Mouse (Mus musculus) CH12.LX (cell line): ENCODE measurements at regions not wholly inside any gene's neighbourhood (a gene's known extent, or its start where the extent isn't known, plus 50 kb on each side); places are given as distances from the start of the nearest gene placed in this dataset.

Experiments
- DNase-seq: peaks from one replicate; pipeline ENCODE4 v3.0.0-alpha.2; 2013; ENCODE audit errors: extremely low read depth
- H3K27ac ChIP-seq: 2 replicates; pipeline ENCODE4 v1.5.1; 2012; ENCODE audit warnings: low read depth, mild to moderate bottlenecking, control low read depth, moderate library complexity; ENCODE audit not compliant: insufficient read depth
- H3K27me3 ChIP-seq: replicated peaks from 2 replicates; pipeline ENCODE3; 2012; ENCODE audit warnings: inconsistent platforms
- H3K36me3 ChIP-seq, 2 experiments: replicated peaks in 1 of 2; 2 replicates each; pipeline versions ENCODE3 to v1.6.1; 2012; ENCODE audit warnings: inconsistent platforms in 1 of 2, low read length in 1 of 2, mild to moderate bottlenecking in 1 of 2, mixed read lengths in 1 of 2, moderate library complexity in 1 of 2; ENCODE audit not compliant: control insufficient read depth in 1 of 2, insufficient read depth in 1 of 2
- H3K4me1 ChIP-seq, 2 experiments: 2 replicates each; pipeline ENCODE4 v1.6.1; 2012; ENCODE audit warnings: inconsistent platforms in 1 of 2, moderate library complexity in 1 of 2; ENCODE audit not compliant: insufficient read depth in 2 of 2, control insufficient read depth in 1 of 2
- H3K4me2 ChIP-seq: 2 replicates; pipeline ENCODE4 v1.6.1; 2012; ENCODE audit warnings: low read depth, mild to moderate bottlenecking, control low read depth; ENCODE audit not compliant: poor library complexity, insufficient read depth, severe bottlenecking
- H3K4me3 ChIP-seq, 3 experiments: fragments of 150-350 bp in 1 of 3; sonication (generic) in 1 of 3; replicated peaks in 1 of 3; 2 replicates each; pipeline versions ENCODE3 to v1.5.1; 2011 to 2012; ENCODE audit warnings: low read depth in 2 of 3, low read length in 2 of 3, mild to moderate bottlenecking in 2 of 3, moderate library complexity in 2 of 3, control low read depth in 1 of 3, improper control_type of control experiment in 1 of 3, inconsistent platforms in 1 of 3, mixed read lengths in 1 of 3; ENCODE audit not compliant: poor library complexity in 1 of 3
- H3K79me2 ChIP-seq: replicated peaks from 2 replicates; pipeline ENCODE4 v1.6.1; 2012; ENCODE audit warnings: mild to moderate bottlenecking, moderate library complexity; ENCODE audit not compliant: control insufficient read depth, poor library complexity, insufficient read depth, severe bottlenecking; ENCODE audit errors: extremely low read depth
- H3K9ac ChIP-seq: 2 replicates; pipeline ENCODE4 v1.6.1; 2012; ENCODE audit warnings: low read depth, mild to moderate bottlenecking, control low read depth, moderate library complexity; ENCODE audit not compliant: insufficient read depth
- H3K9me3 ChIP-seq: replicated peaks from 2 replicates; pipeline ENCODE3; 2012; ENCODE audit warnings: low read length, inconsistent platforms, mixed read lengths
- BHLHE40 ChIP-seq: IDR thresholded peaks from 2 replicates; pipeline ENCODE4 v1.6.1; 2011; ENCODE audit warnings: mild to moderate bottlenecking, low read depth, low read length, improper control_type of control experiment
- CHD2 ChIP-seq: IDR thresholded peaks from 2 replicates; pipeline ENCODE4 v1.6.1; 2011; ENCODE audit warnings: low read length, improper control_type of control experiment
- E2F4 ChIP-seq: IDR thresholded peaks from 2 replicates; pipeline ENCODE4 v1.6.1; 2011; ENCODE audit warnings: low read depth, low read length, improper control_type of control experiment; ENCODE audit not compliant: insufficient replicate concordance
- ELF1 ChIP-seq: IDR thresholded peaks from 2 replicates; pipeline ENCODE4 v1.6.1; 2014; ENCODE audit warnings: low read depth, mild to moderate bottlenecking, inconsistent platforms, low read length, improper control_type of control experiment
- EP300 ChIP-seq: IDR thresholded peaks from 2 replicates; pipeline ENCODE4 v1.6.1; 2011; ENCODE audit warnings: low read length, improper control_type of control experiment
- ETS1 ChIP-seq: conservative IDR thresholded peaks from 2 replicates; pipeline ENCODE4 v1.6.1; 2012; ENCODE audit warnings: low read depth, mild to moderate bottlenecking, inconsistent platforms, low read length, improper control_type of control experiment, moderate library complexity
- GABPA ChIP-seq: IDR thresholded peaks from 2 replicates; pipeline ENCODE4 v1.6.1; 2012; ENCODE audit warnings: low read depth, low read length, improper control_type of control experiment, inconsistent platforms; ENCODE audit not compliant: insufficient replicate concordance
- IRF4 ChIP-seq: IDR thresholded peaks from 2 replicates; pipeline ENCODE4 v1.6.1; 2014; ENCODE audit warnings: low read depth, mild to moderate bottlenecking, inconsistent platforms, low read length, improper control_type of control experiment
- JUN ChIP-seq: IDR thresholded peaks from 2 replicates; pipeline ENCODE4 v1.6.1; 2011; ENCODE audit warnings: low read depth, mild to moderate bottlenecking, low read length, improper control_type of control experiment, moderate library complexity; ENCODE audit not compliant: insufficient read depth
- JUND ChIP-seq: conservative IDR thresholded peaks from 2 replicates; pipeline ENCODE4 v1.6.1; 2011; ENCODE audit warnings: low read depth, low read length, improper control_type of control experiment
- MAFK ChIP-seq: IDR thresholded peaks from 2 replicates; pipeline ENCODE4 v1.6.1; 2011; ENCODE audit warnings: low read length, improper control_type of control experiment; ENCODE audit not compliant: insufficient replicate concordance
- MAZ ChIP-seq: IDR thresholded peaks from 2 replicates; pipeline ENCODE4 v1.6.1; 2012; ENCODE audit warnings: low read depth, mild to moderate bottlenecking, inconsistent platforms, low read length, improper control_type of control experiment, moderate library complexity
- MXI1 ChIP-seq: IDR thresholded peaks from 2 replicates; pipeline ENCODE4 v1.6.1; 2011; ENCODE audit warnings: mild to moderate bottlenecking, low read depth, low read length, improper control_type of control experiment
- MYC ChIP-seq: IDR thresholded peaks from 2 replicates; pipeline ENCODE4 v1.6.1; 2011; ENCODE audit warnings: low read depth, mild to moderate bottlenecking, improper control_type of control experiment, low read length
- NELFE ChIP-seq: IDR thresholded peaks from 2 replicates; pipeline ENCODE4 v1.6.1; 2011; ENCODE audit warnings: low read depth, low read length, improper control_type of control experiment
- NRF1 ChIP-seq: IDR thresholded peaks from 2 replicates; pipeline ENCODE4 v1.6.1; 2014; ENCODE audit warnings: low read depth, mild to moderate bottlenecking, inconsistent platforms, low read length, improper control_type of control experiment, moderate library complexity
- PAX5 ChIP-seq: IDR thresholded peaks from 2 replicates; pipeline ENCODE4 v1.6.1; 2012; ENCODE audit warnings: low read length, inconsistent platforms, mixed read lengths
- POLR2A ChIP-seq: IDR thresholded peaks from 2 replicates; pipeline ENCODE4 v1.6.1; 2011; ENCODE audit warnings: low read depth, mild to moderate bottlenecking, improper control_type of control experiment, low read length
- TBP ChIP-seq: conservative IDR thresholded peaks from 2 replicates; pipeline ENCODE4 v1.6.1; 2011; ENCODE audit warnings: low read depth, low read length, improper control_type of control experiment
- USF2 ChIP-seq: conservative IDR thresholded peaks from 2 replicates; pipeline ENCODE4 v1.6.1; 2011; ENCODE audit warnings: low read depth, low read length, improper control_type of control experiment
- ZKSCAN1 ChIP-seq: IDR thresholded peaks from 2 replicates; pipeline ENCODE4 v1.6.1; 2012; ENCODE audit warnings: low read depth, inconsistent platforms, low read length, improper control_type of control experiment, borderline replicate concordance
- dilution Hi-C: fragments of 300-500 bp; cut with MboI; formaldehyde crosslinking; loops from 2 replicates; pipeline ENCODE4 v1.14.3; 2020; ENCODE audit warnings: low sequenced_read_pairs; ENCODE audit not compliant: extremely low pct_unique_long_range_greater_than_20kb, extremely low pct_ligation_motif_present
- in situ Hi-C: fragments of 300-500 bp; cut with MboI; formaldehyde crosslinking; loops from 3 replicates; pipeline ENCODE4 v1.14.3; 2019; ENCODE audit warnings: low sequenced_read_pairs, low pct_ligation_motif_present, low pct_unique_long_range_greater_than_20kb, mixed read lengths

DNA sequence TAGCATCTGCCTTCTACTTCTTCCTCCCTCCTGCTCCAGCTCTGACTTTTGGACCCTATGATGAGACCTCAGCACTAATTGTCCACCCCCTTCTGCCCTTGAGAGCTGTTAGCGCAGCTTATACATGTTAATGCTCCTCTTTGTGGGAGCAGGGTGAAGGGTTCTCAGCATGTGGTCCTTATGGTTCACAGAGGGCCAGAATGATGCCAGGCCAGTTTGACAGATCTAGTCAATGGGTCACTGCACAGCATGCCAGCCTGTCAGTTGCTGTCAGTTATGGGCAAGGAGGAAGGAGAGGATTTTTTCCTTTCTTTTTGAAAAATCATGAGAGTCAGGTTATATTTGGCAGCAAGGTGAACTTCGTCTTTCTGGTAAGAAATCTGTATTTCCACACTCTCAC is 68.4 kb downstream of the 4931417E11Rik start:
- dilution Hi-C loops, result no loop called here
- H3K9me3 ChIP-seq, result peaks cover 23% of the 10 kb centered on the region
- no peak overlapping the region for H3K4me3 ChIP-seq
- H3K27me3 ChIP-seq, result no peaks in the 10 kb centered on the region
- H3K36me3 ChIP-seq, result no peaks in the 10 kb centered on the region
- in situ Hi-C loops, result no loop called here
- TF ChIP-seq ELF1 (no peak), EP300 (no peak), NELFE (no peak), GABPA (no peak), TBP (no peak), ETS1 (no peak), CHD2 (no peak), NRF1 (no peak), PAX5 (no peak), IRF4 (no peak), USF2 (no peak), JUN (no peak), E2F4 (no peak), MAFK (no peak)
- TF ChIP-seq, all 38 proteins: peak for 0
- Histone ChIP-seq H3K79me2 (no peaks in the 10 kb centered on the region), H3K4me1 (no peaks in the 10 kb centered on the region), H3K4me2 (no peak overlapping the region), H3K27ac (no peak overlapping the region), H3K9ac (no peak overlapping the region)
- no peak for DNase-seq

DNA sequence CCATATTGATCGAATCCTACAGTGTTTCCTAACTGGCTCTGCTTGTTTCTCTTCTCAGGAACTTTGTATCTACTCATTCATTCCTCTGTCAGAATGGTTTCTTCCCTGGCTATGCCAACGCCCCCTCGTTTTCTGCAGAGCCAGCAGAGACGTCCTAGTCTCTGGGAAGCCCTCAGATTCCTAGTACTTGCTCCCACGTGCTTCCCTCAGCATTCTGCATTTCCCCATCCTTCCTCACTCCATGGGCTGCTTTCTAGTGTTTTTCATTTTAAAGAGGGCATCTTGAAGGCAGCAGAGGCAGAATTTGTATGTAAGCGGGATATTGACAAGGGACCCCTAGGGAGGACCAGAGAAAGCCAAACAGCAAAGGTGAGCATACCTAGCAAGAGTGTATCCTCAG is 80.2 kb downstream of the 4931417E11Rik start:
- dilution Hi-C loops (no loop called here), in situ Hi-C loops (no loop called here)
- no peak overlapping the region for H3K4me2 ChIP-seq

DNA sequence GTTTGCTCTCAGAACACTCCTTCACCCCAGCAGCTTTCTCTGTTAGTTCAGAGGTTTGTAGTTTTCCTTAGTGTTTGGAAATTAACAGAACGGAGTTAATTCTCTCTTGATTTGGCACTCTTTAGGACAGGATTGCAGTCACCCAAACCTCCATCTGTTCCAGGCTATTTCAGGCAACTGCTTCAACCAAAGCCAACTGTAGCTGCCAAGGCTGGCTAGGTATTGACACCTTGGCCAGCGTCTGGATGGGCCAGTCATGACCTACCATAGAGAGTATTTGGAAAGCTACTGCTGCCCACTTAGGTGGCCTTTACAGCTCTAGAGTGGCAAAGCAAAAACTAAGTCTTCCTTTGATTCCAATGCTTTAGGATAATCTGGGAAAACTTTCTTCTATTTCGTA is 83.2 kb downstream of the 4931417E11Rik start:
- dilution Hi-C loops (no loop called here), in situ Hi-C loops (no loop called here)
- TF ChIP-seq ZKSCAN1 (no peak), IRF4 (no peak), MYC (no peak), JUND (no peak), POLR2A (no peak), MAZ (no peak), MXI1 (no peak)

More for the DNA sequence above, 80.2 kb downstream of the 4931417E11Rik start:
- peaks cover 1% of the 10 kb centered on the region for H3K27me3 ChIP-seq
- no peaks in the 10 kb centered on the region for H3K36me3 ChIP-seq
- no peak overlapping the region for H3K9ac ChIP-seq
- H3K27ac ChIP-seq, result no peak overlapping the region
- H3K79me2 ChIP-seq, result no peaks in the 10 kb centered on the region
- no peaks in the 10 kb centered on the region for H3K4me1 ChIP-seq
- peaks cover 26% of the 10 kb centered on the region for H3K9me3 ChIP-seq
- no peak overlapping the region for H3K4me3 ChIP-seq
- DNase-seq, result no peak
- no peak for TF ChIP-seq BHLHE40
- TF ChIP-seq, all 38 proteins: peak for 0

More for the DNA sequence above, 83.2 kb downstream of the 4931417E11Rik start:
- H3K4me1 ChIP-seq, result no peaks in the 10 kb centered on the region
- no peak overlapping the region for H3K27ac ChIP-seq
- H3K36me3 ChIP-seq, result no peaks in the 10 kb centered on the region
- H3K27me3 ChIP-seq, result peaks cover 1% of the 10 kb centered on the region
- DNase-seq, result no peak
- no peak overlapping the region for H3K4me3 ChIP-seq
- H3K9me3 ChIP-seq, result peaks cover 27% of the 10 kb centered on the region
- H3K4me2 ChIP-seq, result no peak overlapping the region
- no peaks in the 10 kb centered on the region for H3K79me2 ChIP-seq
- no peak overlapping the region for H3K9ac ChIP-seq
